Mouse (Mus musculus) ES-E14 (cell line): ENCODE measurements around the gene Gm11096.

Experiments used
- HCFC1 ChIP-seq: IDR thresholded peaks from 2 replicates; pipeline ENCODE4 v1.6.1; 2012; ENCODE audit warnings: low read length, inconsistent platforms, borderline replicate concordance; ENCODE audit not compliant: insufficient read depth
- ZNF384 ChIP-seq: IDR thresholded peaks from 2 replicates; pipeline ENCODE4 v1.6.1; 2012; ENCODE audit warnings: low read depth, low read length, inconsistent platforms

DNA sequence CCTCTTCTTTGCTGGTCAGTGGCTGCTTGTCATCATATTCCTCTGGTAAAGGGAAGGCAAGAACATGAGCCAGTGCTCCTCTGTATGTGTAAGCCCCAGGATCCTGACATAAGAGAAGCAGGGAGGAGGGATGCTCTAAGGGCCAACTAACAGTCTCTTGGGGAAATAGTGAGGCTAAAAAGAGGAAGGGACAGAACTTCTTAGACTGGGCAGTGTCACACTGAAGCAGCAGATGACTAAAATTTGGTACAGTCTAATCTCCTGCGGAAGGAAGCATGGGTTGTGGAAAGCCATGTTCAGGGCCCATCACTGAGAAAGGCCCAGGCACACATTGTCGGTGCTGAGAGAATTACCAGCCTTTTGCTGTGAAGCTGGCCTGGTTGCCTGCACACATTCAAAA is 8.8 kb upstream of the Gm11096 start:
- TF ChIP-seq ZNF384, result no peak
- TF ChIP-seq HCFC1, result no peak
